Mouse (Mus musculus): ENCODE measurements at regions not wholly inside any gene's neighbourhood (a gene's known extent, or its start where the extent isn't known, plus 50 kb on each side); places are given as distances from the start of the nearest gene placed in this dataset.

DNA sequence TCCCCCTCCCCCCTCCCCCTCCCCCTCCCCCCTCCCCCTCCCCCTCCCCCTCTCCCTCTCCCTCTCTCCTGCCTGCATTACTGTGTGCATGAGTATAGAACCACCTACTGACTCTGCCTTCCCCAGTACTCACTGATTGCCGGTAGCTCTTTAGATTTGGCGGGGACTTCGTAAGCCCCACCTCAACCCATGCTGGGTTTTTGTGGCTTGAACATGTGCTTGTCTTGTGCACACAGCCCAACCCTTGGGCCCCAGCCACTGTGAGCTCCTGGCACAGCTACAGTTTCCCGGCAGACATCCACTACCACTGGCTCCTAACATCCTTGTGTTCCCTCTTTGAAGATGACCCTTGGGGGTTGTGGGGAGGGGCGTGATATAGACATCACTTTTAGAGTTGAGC, 87.4 kb upstream of the Cdh4 start:
- no peak for TF ChIP-seq CTCF (IDR thresholded peaks at IDR 0.05; ENCODE audit: borderline replicate concordance, insufficient read depth, low read depth, low read length)
- TF ChIP-seq POLR2A (IDR thresholded peaks at IDR 0.05; ENCODE audit: borderline replicate concordance, insufficient read depth, low read length): no peak
